Mouse (Mus musculus) forebrain, embryonic 16.5 days (tissue): ENCODE measurements around the gene Krtcap2. TPM values are rescaled to one million over a fixed set of nuclear protein-coding genes. Genes with fewer than 3 reads are reported as not detected.

Source experiments
- ATAC-seq: fragments of 200-750 bp; cut with Nextera tagmentation; 2 replicates; pipeline ENCODE4 v1.8.0; 2017; ENCODE audit warnings: mild to moderate bottlenecking, moderate library complexity
- H3K27ac ChIP-seq: fragments of 300-500 bp; sonication (generic); 2 replicates; pipeline ENCODE4 v1.5.1; 2014; ENCODE audit warnings: low read length, control low read depth
- H3K27me3 ChIP-seq: fragments of 300-500 bp; sonication (generic); replicated peaks from 2 replicates; pipeline ENCODE4 v1.6.1; 2014; ENCODE audit warnings: low read length; ENCODE audit not compliant: control insufficient read depth, insufficient read depth
- H3K36me3 ChIP-seq: fragments of 300-500 bp; sonication (generic); 2 replicates; pipeline ENCODE4 v1.6.1; 2014; ENCODE audit not compliant: control insufficient read depth, insufficient read depth
- H3K4me1 ChIP-seq: fragments of 300-500 bp; sonication (generic); replicated peaks from 2 replicates; pipeline ENCODE4 v1.6.1; 2014; ENCODE audit warnings: low read length; ENCODE audit not compliant: control insufficient read depth, insufficient read depth
- H3K4me2 ChIP-seq: fragments of 300-500 bp; sonication (generic); 2 replicates; pipeline ENCODE4 v1.6.1; 2014; ENCODE audit warnings: mild to moderate bottlenecking, low read length, control low read depth
- H3K4me3 ChIP-seq: fragments of 300-500 bp; sonication (generic); replicated peaks from 2 replicates; pipeline ENCODE4 v1.5.1; 2014; ENCODE audit warnings: mild to moderate bottlenecking, low read length, control low read depth
- H3K9ac ChIP-seq: fragments of 300-500 bp; sonication (generic); replicated peaks from 2 replicates; pipeline ENCODE4 v1.6.1; 2014; ENCODE audit warnings: low read depth, low read length, control low read depth
- H3K9me3 ChIP-seq: fragments of 300-500 bp; sonication (generic); 2 replicates; pipeline ENCODE4 v1.6.1; 2016; ENCODE audit warnings: low read length; ENCODE audit not compliant: control insufficient read depth
- WGBS: fragments of 180-500 bp; shearing (Covaris S2); extraction: QIAGEN DNeasy Blood & Tissue Kit; methylation state at CpG from one replicate; pipeline ENCODE4 v1.1.7; 2014; 5-methylcytosine and 5-hydroxymethylcytosine counted together
- polyA plus RNA-seq: library from polyadenylated mRNA; unstranded; fragments of >200 nt; fragmentation: Nextera tagmentation; extraction: Ambion mirVana; gene quantifications from 2 replicates; pipeline ENCODE4 v1.2.1, GENCODE M21; 2015

The Krtcap2 gene
- polyA plus RNA-seq, 1 experiment from 2014 or later, result 187 TPM

GRCm38 (mm10) chr3:89271760-89272159 is 26.0 kb downstream of the Krtcap2 start:
- no peak overlapping the region for H3K4me2 ChIP-seq
- H3K9me3 ChIP-seq, result no peaks in the 10 kb centered on the region
- no peak overlapping the region for H3K4me3 ChIP-seq
- no peaks in the 10 kb centered on the region for H3K36me3 ChIP-seq
- no peak overlapping the region for H3K27ac ChIP-seq
- H3K27me3 ChIP-seq, result no peaks in the 10 kb centered on the region
- H3K9ac ChIP-seq, result no peak overlapping the region
- no peak for ATAC-seq
- WGBS, result 45% methylated on average over 6 of the region's 6 CpGs
- H3K4me1 ChIP-seq, result peaks cover 23% of the 10 kb centered on the region

DNA sequence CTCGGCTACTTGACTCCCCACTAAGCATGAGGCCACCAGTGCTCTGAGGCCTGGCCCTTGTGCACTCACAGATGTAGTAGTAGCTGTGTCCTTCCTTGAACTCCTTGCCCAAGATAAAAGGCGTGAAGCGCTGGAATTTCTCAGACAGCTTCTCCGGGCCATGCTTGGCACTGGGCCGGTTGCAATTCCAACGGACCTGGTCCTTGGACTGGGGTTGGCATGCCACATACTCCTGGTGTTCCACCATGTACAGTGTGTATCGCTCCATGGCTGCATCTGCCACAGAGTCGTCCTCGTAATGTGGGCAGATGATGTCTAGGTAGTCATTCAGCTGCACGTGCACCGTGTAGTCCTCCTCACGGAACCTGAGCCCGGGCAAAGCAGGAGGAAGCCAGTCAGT is 30.3 kb downstream of the Krtcap2 start:
- Histone ChIP-seq H3K27me3 (no peaks in the 10 kb centered on the region; the same call in 1 of the 2 replicates), H3K36me3 (no peaks in the 10 kb centered on the region), H3K27ac (no peak overlapping the region), H3K9me3 (no peaks in the 10 kb centered on the region), H3K4me1 (peaks cover 26% of the 10 kb centered on the region), H3K9ac (no peak overlapping the region), H3K4me3 (no peak overlapping the region), H3K4me2 (no peak overlapping the region)
- no peak for ATAC-seq
- 94% methylated on average over 13 of the region's 13 CpGs for WGBS

- Histone ChIP-seq H3K27me3 (peaks cover 2% of the 10 kb centered on the region; the same call in 1 of the 2 replicates), H3K27ac (no peak overlapping the region), H3K4me2 (no peak overlapping the region), H3K4me3 (no peak overlapping the region), H3K4me1 (peaks cover 36% of the 10 kb centered on the region), H3K9me3 (no peaks in the 10 kb centered on the region), H3K36me3 (no peaks in the 10 kb centered on the region), H3K9ac (no peak overlapping the region; the same call in 1 of the 2 replicates)
- 54% methylated on average over 14 of the region's 14 CpGs for WGBS
- ATAC-seq, result no peak
Observed at GRCm38 (mm10) chr3:89277281-89278021, 31.7 kb downstream of the Krtcap2 start.

GRCm38 (mm10) chr3:89278107-89278506 is 32.3 kb downstream of the Krtcap2 start:
- Histone ChIP-seq H3K36me3 (no peaks in the 10 kb centered on the region), H3K4me3 (no peak overlapping the region), H3K4me2 (peak overlapping the region; percentile 24; the same call in 1 of the 2 replicates), H3K9ac (no peak overlapping the region), H3K4me1 (peaks cover 36% of the 10 kb centered on the region), H3K27ac (no peak overlapping the region), H3K27me3 (peaks cover 2% of the 10 kb centered on the region; the same call in 1 of the 2 replicates), H3K9me3 (no peaks in the 10 kb centered on the region)
- ATAC-seq, result no peak
- WGBS, result 89% methylated on average over 6 of the region's 7 CpGs

DNA sequence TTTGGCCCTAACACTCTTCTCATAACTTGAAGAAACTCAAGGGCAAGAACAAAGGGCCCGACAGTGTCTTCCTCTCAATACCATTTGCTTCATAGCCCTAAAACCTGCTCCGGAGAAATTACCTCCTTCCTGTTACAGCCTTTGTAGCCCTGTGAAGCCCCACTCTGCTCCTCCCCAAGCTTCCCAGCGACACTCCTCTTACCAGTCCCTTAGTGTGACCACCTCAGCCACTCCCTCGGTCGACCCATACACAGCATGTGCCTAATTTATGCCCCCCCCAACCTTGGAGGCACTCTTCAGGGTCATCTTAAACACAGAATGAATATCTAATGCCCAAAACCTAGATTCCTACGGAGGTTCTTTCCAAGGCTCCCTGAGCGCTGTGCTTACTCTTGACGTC is 32.9 kb downstream of the Krtcap2 start:
- Histone ChIP-seq H3K4me3 (peak overlapping the region; percentile 56; the same call in 1 of the 2 replicates), H3K4me1 (peaks cover 36% of the 10 kb centered on the region), H3K9me3 (no peaks in the 10 kb centered on the region), H3K27me3 (peaks cover 2% of the 10 kb centered on the region; the same call in 1 of the 2 replicates), H3K36me3 (no peaks in the 10 kb centered on the region), H3K27ac (0 out of 2 replicates have a peak overlapping the region, but pooled peaks have one; percentile 17), H3K9ac (no peak overlapping the region), H3K4me2 (peak overlapping the region; percentile 24)
- 29% methylated on average over 8 of the region's 8 CpGs for WGBS
- no peak for ATAC-seq

GRCm38 (mm10) chr3:89279153-89279890 is 33.6 kb downstream of the Krtcap2 start:
- Histone ChIP-seq H3K4me1 (peaks cover 36% of the 10 kb centered on the region), H3K27ac (peak overlapping the region; percentile 46), H3K4me3 (peak overlapping the region; percentile 56), H3K4me2 (peak overlapping the region; percentile 98), H3K27me3 (peaks cover 2% of the 10 kb centered on the region; the same call in 1 of the 2 replicates), H3K9ac (peak overlapping the region; percentile 62), H3K36me3 (no peaks in the 10 kb centered on the region), H3K9me3 (no peaks in the 10 kb centered on the region)
- WGBS, result 3% methylated on average over 35 of the region's 35 CpGs
- ATAC-seq, result peak; percentile 71

DNA sequence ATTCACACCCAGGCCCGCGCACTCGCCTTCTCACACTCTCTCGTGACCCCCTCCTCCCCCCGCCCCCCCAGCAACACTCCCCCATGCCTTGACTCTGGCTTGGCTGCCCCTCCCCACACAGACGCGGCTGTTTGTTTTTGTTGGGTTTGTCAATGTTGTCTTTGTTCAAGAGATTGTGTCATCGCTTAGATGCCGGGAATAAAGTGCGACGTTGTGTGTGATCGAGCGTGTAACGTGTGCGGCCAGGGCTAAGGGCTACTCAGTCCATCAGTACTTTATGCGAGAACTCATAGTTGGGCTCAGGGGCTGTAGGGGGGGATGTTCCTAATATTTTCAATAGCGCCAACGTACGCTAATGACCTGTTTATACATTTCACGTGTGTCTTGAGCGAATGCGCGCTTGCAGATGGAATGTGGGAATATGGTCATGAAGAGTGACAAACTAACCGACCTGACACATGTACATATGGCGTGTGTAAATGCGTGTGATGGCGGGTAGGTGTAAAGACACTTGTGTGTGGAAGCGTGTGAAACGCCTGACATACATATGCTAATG is 34.4 kb downstream of the Krtcap2 start:
- ATAC-seq, result peak; percentile 22
- no peaks in the 10 kb centered on the region for H3K36me3 ChIP-seq
- under 1% methylated on average over 28 of the region's 29 CpGs for WGBS

DNA sequence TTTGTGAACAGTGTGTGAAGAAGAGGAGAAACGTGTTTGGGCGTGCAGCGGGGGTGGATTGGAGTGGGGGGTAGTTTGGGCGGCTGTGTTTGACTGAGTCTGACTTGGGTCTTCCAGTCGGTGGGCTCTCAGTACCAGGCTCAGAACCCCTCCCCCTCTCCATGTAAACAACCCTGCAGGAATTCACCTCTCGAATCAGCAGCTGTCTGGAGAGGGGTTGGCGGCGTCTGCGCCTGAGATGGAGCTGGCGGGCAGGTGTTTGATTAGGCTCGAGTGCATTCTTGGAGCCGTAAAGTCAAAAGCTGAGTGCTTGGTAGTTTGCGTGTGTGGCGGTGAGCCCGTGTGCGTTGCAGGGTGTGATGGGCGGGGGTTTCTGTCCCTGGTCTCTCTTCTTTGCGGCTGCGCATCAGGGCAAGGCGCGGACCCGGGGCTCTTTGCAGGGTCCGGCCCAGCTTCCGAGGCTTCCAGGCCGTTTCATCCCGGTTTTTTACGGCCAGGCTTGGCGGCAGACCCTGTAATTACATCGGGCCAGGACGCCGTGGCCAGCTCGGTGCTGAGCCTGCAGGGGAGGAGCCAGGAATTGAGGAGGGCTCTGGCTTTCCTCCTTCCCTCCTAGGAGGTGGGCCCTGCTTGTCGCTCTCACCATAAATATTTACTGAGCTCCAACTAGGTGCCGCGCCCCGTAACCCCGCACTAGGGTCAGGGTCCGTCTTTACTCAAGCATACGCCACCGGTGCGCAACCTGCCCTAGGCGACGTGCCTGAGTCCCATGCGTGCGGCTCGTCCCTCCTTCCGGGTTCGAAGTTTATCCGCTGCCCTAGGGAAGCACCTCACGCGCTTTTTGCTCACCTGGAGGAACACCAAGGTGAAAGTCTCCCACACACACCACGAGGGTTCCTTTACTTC is 35.1 kb downstream of the Krtcap2 start, which contains the start of gene Efna1:
Gene Efna1, minus strand, starts transcription at position 537 of the 906 bp plus-strand sequence.
- Histone ChIP-seq H3K4me3 (peak within 1 kb of the TSS; percentile 56), H3K27ac (peak within 1 kb of the TSS; percentile 41; the same call in 1 of the 2 replicates), H3K9me3 (no peaks in the 10 kb centered on the region), H3K36me3 (no peaks in the 10 kb centered on the region), H3K27me3 (peaks cover 2% of the 10 kb centered on the region; the same call in 1 of the 2 replicates), H3K9ac (peak within 1 kb of the TSS; percentile 63), H3K4me2 (peak within 1 kb of the TSS; percentile 98), H3K4me1 (peaks cover 36% of the 10 kb centered on the region)
- ATAC-seq, result peak; percentile 36
- WGBS, result under 1% methylated on average over 52 of the region's 52 CpGs

More for the DNA sequence above, 34.4 kb downstream of the Krtcap2 start:
- Histone ChIP-seq H3K4me3 (peak overlapping the region; percentile 56), H3K9ac (peak overlapping the region; percentile 63), H3K27me3 (peaks cover 2% of the 10 kb centered on the region; the same call in 1 of the 2 replicates), H3K4me2 (peak overlapping the region; percentile 98), H3K9me3 (no peaks in the 10 kb centered on the region), H3K27ac (peak overlapping the region; percentile 28; the same call in 1 of the 2 replicates), H3K4me1 (peaks cover 36% of the 10 kb centered on the region)
